Mouse (Mus musculus) neural tube, embryonic 13.5 days (tissue): ENCODE data around the gene Fancc. TPM values are rescaled to one million over a fixed set of nuclear protein-coding genes. Genes with fewer than 3 reads are reported as not detected.

ENCODE experiments used
- microRNA counts: library from miRNA; unstranded; fragments of <30 nt; microRNA quantifications from one replicate; lab custom pipeline; 2016
- microRNA-seq: library from miRNA; unstranded; fragments of <30 nt; microRNA quantifications from one replicate; pipeline ENCODE4, GENCODE M21; 2016
- polyA plus RNA-seq: library from polyadenylated mRNA; unstranded; fragments of >200 nt; fragmentation: Nextera tagmentation; extraction: Ambion mirVana; gene quantifications from 2 replicates; pipeline ENCODE4 v1.2.1, GENCODE M21; 2015

Gene Fancc
- polyA plus RNA-seq, 1 experiment from 2014 or later, result 15.3 TPM

MicroRNAs encoded within 50 kb of the gene (microRNA counts, 519-probe panel; counts per million panel counts)
- 4,276 counts per million, percentile 72 among the panel's probes with 10 or more counts for microRNA mmu-miR-23b (lab: Ali Mortazavi, UCI)
- 3,849 counts per million, percentile 60 among the panel's probes with 10 or more counts for microRNA mmu-miR-24 (lab: Ali Mortazavi, UCI)
- 3,280 counts per million, percentile 41 among the panel's probes with 10 or more counts for microRNA mmu-miR-27b (lab: Ali Mortazavi, UCI)

Small RNA genes lying within 50 kb of the gene (microRNA-seq; reads per million reads assigned to microRNA genes)
- gene Mir23b (11,339 reads per million, percentile 97 among the genes with 10 or more reads in this experiment), gene Mir24-1 (not detected), gene Mir27b (828 reads per million, percentile 79 among the genes with 10 or more reads in this experiment), gene Mir3074-1 (not detected)

Other genes with a start within 250 kb of the Fancc start
- gene Ptch1, start 76.3 kb upstream of the Fancc start, polyA plus RNA-seq, result 19.2 and 22.1 TPM in 2 replicates